Mouse (Mus musculus): ENCODE measurements around the gene Timm44. TPM values are rescaled to one million over a fixed set of nuclear protein-coding genes. Genes with fewer than 3 reads are reported as not detected.

Timm44 gene
- total RNA-seq, 2 experiments from 2014 or later: 110 to 117 TPM

Other genes with a start within 250 kb of the Timm44 start
- gene Cd209f, start 170.1 kb downstream of the Timm44 start, total RNA-seq (2021): under 1 TPM; 0.29 to 0.41 TPM
- gene Cd209g, start 141.8 kb downstream of the Timm44 start, total RNA-seq (2021): not detected
- 10 to 100 TPM; 22.2 to 24.5 TPM for gene Evi5l, start 109.3 kb downstream of the Timm44 start, total RNA-seq (2021)
- under 1 TPM in 1 of 2 experiments, not detected in 1; 0.05 TPM for gene Prr36, start 58.5 kb downstream of the Timm44 start, total RNA-seq (2021)
- gene Lrrc8e, start 49.1 kb downstream of the Timm44 start, total RNA-seq (2021): under 1 TPM; 0.14 to 0.20 TPM
- 10 to 100 TPM; 59.2 to 69.6 TPM for gene Map2k7, start 37.2 kb downstream of the Timm44 start, total RNA-seq (2021)
- under 1 TPM in 1 of 2 experiments, not detected in 1; 0.38 TPM for gene Gm49320, start 37.0 kb downstream of the Timm44 start, total RNA-seq (2021)
- 1 to 10 TPM; 3.0 to 4.3 TPM for gene Tgfbr3l, start 27.7 kb downstream of the Timm44 start, total RNA-seq (2021)
- 10 to 100 TPM; 14.4 to 14.5 TPM for gene Snapc2, start 22.8 kb downstream of the Timm44 start, total RNA-seq (2021)
- 1 to 10 TPM; 2.0 to 2.2 TPM for gene Ctxn1, start 16.6 kb downstream of the Timm44 start, total RNA-seq (2021)
- gene Ccl25, start 49.3 kb upstream of the Timm44 start, total RNA-seq (2021): 10 to 100 TPM in 1 of 2 experiments, 1 to 10 TPM in 1; 5.9 to 14.8 TPM
- gene Elavl1, start 49.5 kb upstream of the Timm44 start, total RNA-seq (2021): 10 to 100 TPM; 58.8 to 66.1 TPM
- gene Cers4, start 217.1 kb upstream of the Timm44 start, total RNA-seq (2021): 10 to 100 TPM; 39.7 to 50.6 TPM